Mouse (Mus musculus) kidney, adult 2 months (tissue): Measurements from ENCODE around the gene Lrch4.

ENCODE experiments used
- CTCF ChIP-seq: fragments of 200-500 bp; conservative IDR thresholded peaks from 2 replicates; pipeline ENCODE4 v1.5.1; 2011; ENCODE audit warnings: low read depth, mild to moderate bottlenecking, control low read depth, low read length, moderate library complexity, mixed read lengths; ENCODE audit not compliant: insufficient read depth, insufficient read length
- POLR2A ChIP-seq: fragments of 200-500 bp; IDR thresholded peaks from one replicate; pipeline ENCODE4 v1.6.1; 2011; ENCODE audit warnings: low read depth, low read length, control low read depth

GRCm38 (mm10) chr5:137610056-137610455 lies 18.9 kb upstream of the Lrch4 start:
- no peak for TF ChIP-seq CTCF
- no peak for TF ChIP-seq POLR2A
